Mouse (Mus musculus) monocyte, adult 2 months (primary cell): ENCODE measurements around the gene Klhl41.

Source experiments
- DNase-seq, 2 experiments: peaks; one replicate each; pipeline ENCODE4 v3.0.0; 2022; ENCODE audit warnings: low spot score in 2 of 2, low read depth in 1 of 2

The Klhl41 gene

DNA sequence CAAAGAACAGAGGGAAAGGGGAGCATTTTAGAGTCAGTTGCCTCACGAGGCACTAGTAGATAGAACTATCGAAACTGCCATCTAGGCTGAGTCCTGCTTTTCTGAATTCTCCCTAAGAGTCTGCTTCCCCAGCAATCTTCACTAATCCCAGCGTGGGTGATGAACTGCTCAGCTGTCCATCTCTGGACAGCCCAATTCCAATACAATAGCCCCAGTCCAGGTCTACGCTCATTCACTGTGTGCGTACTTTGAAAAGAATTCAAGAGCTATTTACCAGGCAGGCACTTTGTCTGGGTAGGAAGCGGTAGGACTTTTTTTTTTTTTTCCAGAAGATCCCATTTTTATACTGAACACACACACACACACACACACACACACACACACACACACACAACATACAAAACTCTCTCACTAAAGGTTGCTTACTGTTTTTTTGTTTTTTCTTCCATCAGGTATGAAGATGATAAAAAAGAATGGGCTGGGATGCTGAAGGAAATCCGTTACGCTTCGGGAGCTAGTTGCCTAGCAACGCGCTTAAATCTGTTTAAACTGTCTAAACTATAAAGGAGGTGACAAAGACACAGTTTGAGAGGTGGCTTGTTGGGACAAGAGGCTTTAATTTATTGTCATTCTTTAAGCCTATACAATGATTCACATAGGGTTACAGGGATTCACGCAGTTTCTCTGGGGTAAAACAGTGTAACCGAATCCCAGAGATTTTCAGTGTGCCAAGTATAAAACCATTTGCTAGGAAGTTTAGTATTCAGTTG lies 13.3 kb downstream of the Klhl41 start:
- no peak for DNase-seq

DNA sequence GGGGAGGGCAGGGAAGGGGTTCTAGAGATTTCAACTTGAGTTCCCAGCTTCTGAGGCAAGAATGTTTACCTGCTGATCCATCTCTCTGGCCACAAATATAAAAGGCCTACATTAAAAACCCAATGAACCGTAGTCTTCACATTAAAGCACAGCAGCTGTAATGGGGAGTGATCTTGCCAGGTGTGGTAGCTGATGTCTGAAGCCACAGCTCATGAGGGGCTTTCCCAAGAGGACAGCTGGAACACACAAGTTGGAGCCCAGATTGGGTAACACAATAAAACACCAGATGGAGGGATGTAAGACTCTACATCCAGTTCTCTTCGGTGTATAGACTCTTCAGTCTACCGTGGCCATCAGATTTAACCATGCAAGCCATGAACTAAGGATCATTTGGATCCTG lies 14.6 kb downstream of the Klhl41 start:
- DNase-seq: no peak

- DNase-seq: no peak
Measured at GRCm38 (mm10) chr2:69690214-69690613, 20.3 kb downstream of the Klhl41 start.

DNA sequence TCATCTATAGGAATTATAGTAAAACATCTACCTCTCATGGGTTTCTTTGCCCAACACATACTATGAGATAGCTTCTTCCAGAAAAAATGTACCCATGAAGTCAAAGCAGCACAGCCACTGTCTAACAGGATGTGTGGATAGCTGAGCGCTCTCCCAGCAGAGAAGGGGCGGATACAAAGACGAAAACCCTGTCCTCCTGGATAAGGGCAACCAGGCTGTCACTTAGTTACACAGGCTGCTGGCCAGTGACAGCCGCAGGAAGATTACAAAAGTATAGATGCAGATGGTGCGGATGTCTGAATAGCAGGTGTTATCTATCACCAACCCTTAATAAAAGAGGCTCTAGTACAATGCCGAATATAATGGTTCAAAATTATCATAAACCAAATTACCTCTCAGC lies 20.9 kb downstream of the Klhl41 start:
- DNase-seq: no peak

DNA sequence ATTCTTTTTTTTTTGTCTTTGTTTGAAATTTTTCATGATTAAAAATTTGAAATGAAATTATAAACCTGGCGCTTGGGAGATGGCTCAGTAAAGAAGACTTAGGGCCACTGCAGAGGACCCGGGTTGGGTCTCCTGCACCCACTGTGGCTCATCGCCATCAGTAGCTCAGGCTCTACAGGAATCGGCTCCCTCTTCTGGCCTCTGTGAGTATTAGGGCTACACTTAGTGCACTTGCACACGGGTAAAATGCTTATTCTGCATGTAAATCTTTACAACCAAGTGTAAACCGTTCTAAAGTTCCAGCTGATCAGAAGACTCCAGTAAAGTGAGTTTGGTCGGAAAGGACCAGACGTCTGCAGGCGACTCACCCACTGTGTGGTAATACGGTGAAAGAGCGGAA lies 23.6 kb downstream of the Klhl41 start:
- DNase-seq: no peak

DNA sequence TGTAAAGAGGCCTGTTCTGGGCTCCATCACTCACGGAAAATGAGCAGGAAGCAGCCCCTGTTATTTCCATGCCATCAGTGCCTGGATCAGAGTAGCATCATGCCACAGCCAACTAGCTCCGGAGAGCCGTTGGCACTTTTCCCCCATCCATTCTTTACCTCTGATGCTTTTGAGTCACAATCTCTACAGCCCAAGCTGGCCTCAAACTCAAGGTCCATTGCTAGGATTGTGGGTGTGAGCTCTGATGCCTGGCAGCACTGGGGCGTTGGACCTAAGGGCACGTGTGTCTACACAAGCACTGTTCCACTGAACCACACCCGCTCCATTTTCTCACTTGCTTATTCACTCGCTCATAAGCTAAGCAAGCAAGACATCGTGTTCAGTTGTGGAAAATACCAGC lies 30.5 kb downstream of the Klhl41 start:
- no peak for DNase-seq

- no peak for DNase-seq
Measured at GRCm38 (mm10) chr2:69712171-69712570, 42.3 kb downstream of the Klhl41 start.

DNA sequence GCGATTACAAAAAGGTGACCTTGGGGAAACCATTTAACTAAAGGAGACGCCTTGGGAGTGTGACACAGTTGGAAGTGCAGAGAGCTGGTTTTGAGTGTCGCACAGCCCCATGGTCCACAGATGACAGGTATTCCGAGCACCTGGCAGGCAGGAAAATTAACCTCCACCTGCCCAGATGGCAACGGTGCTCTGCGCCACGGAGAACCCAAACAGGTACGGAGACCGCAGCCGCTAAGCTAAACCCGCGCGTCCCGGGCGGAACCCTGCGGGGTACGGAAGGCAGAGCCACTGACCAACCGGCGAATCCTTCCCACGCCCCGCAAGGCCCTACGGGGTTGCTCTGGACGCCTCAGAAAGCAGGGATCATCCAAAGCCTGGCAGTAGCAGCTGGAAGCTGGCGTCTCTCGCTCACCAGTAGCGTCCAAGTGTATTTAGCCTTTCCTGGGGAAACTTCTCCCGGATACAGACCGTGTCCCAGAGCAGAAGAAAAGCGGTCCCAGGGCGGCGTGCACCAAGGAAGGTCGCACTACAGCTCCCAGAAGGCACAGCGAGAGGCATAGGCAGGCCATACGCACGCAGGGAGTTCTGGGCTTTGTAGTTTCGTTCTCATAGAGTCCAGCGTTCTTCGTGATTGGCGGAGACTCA lies 43.2 kb downstream of the Klhl41 start, which contains the start of gene Fastkd1:
Fastkd1 (minus strand) TSS at position 536 of the 645 bp plus-strand sequence.
- peak; percentile 60 to 67 for DNase-seq

DNA sequence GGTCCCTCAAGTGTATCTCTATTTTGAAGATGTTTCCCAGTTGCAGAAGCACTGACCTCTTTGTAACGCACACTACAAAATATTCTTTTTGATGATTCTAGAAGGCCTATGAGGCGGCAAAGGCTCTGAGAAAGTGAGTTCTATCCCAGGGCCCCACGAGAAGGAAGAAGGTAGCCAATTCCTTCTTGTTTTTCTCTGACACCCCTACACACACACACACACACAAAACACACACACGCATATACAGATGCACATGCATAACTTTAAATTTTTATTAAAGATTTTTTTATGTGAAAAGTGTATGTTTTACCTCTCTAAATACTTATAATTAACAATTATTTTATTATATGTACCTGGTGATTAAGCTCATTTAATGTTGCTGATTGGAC lies 43.7 kb downstream of the Klhl41 start:
- no peak for DNase-seq

DNA sequence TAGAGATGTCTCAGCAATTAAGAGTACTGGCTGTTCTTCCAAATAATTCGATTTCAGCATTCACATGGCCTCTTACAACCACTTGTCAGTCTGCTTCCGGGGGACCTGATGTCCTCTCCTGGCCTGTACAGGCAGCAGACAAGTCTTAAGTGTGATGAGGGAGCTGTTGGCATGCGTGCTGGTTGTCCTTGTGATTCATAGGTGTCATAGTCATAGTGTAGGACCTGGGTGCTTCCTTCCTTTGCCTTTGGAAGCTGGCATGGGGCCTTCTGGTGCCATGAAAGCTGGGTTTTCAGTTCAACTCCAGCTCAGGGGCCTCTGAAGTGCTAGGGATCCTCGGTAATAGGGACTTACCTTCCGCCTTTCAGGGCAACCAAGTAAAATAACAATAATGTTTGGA lies 44.2 kb downstream of the Klhl41 start:
- no peak for DNase-seq

DNA sequence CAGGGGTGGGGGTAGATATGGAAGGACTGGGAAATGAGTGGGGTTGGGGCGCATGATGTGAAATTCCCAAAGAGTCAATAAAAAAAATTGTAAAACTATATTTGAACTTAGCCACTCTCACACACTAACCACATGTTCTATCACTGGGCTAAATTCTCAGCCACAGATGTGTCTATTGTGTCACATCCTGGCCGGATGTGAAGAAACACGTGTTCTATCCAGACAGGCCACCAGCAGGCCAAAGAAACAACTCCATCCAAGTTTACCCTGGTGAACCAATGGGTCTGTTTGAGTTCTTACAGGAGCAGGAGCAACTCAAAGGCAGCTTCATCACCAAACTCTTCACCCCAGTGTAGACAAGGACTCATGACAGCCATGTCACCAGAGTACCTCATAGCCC lies 46.6 kb downstream of the Klhl41 start:
- DNase-seq: no peak

- no peak for DNase-seq
Measured at GRCm38 (mm10) chr2:69719121-69719520, 49.2 kb downstream of the Klhl41 start.

GRCm38 (mm10) chr2:69722273-69722649 lies 52.3 kb downstream of the Klhl41 start, which contains the start of gene Ppig:
Gene Ppig, plus strand, starts transcription at chr2:69722545.
- DNase-seq: no peak

DNA sequence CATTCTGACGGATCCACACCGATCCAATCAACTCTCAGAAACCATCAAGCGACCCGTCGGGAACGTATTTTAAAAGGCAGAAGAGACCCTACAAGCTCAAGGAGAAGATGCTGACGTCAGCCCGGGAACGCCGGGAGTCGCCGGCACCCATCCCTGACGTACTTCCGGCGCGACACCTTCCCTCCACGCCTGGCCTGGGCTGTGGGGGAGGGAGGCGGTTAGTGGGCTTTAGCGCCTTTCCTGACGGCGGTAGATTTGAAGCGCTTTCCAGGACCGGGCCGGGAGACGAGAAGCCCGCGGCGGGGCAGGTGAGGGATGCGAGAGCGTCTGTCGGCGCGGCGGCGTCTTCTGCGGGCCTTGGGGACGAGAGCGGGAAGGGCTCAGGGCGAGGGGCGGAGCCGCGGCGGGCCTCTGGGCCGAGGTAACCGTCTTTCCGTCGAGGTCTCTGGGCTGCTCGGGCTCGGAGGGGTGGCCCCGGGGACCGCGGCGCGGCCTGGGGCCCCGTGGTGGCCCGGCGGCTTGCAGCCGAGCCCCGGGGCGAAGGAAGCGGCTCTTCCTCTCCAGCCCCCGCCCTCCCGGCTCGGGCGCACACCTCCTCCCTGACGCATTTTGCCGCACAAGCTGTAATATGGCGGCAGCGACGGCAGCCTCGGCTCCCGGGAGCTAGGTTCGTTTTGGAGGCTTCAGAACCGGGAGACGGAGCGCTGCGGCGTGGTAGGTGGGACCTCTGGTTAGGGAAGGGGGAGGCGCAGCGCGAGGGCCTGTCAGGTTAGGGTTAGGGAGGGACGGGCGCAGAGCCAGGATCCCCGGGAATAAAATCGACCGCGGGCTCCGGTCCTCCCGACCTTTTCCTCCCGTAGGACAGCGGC lies 53.0 kb downstream of the Klhl41 start:
- DNase-seq: peak; percentile 71 to 81

GRCm38 (mm10) chr2:69723519-69723825 lies 53.6 kb downstream of the Klhl41 start:
- DNase-seq: no peak
